Mouse (Mus musculus) ovary, adult 18-20 months (tissue): ENCODE results near the gene Sowahd.

Source experiments
- DNase-seq: peaks from one replicate; pipeline ENCODE4 v3.0.0; 2022; ENCODE audit warnings: low spot score, mixed read lengths

Gene Sowahd

GRCm38 (mm10) chrX:37095106-37095768, 46.6 kb downstream of the Sowahd start:
- DNase-seq, result no peak

- DNase-seq, result no peak
These were observed 50.0 kb downstream of the Sowahd start for GRCm38 (mm10) chrX:37098681-37099080.
